Mouse (Mus musculus): ENCODE results near the gene Zfp27. TPM values are rescaled to one million over a fixed set of nuclear protein-coding genes. Genes with fewer than 3 reads are reported as not detected.
"Not testable (repeated sequence)": the region's sequence is repeated elsewhere in the genome, so short reads cannot be mapped to it uniquely, and the experiment has no call there.

Gene Zfp27
- polyA plus RNA-seq, 1 experiment from 2014 or later: 12.0 TPM

GRCm38 (mm10) chr7:29907206-29907605, 834 bp upstream of the Zfp27 start:
- Histone ChIP-seq H3K9me3 (ENCODE audit: control insufficient read depth, low read length) (no peaks in the 10 kb centered on the region), H3K36me3 (ENCODE audit: control insufficient read depth, insufficient read depth, low read length) (peaks cover 25% of the 10 kb centered on the region), H3K27me3 (replicated peaks; ENCODE audit: control insufficient read depth, insufficient read depth, low read length) (no peaks in the 10 kb centered on the region), H3K4me1 (ENCODE audit: control insufficient read depth, insufficient read depth, low read length) (peaks cover 16% of the 10 kb centered on the region), H3K9ac (ENCODE audit: low read depth, low read length) (no peak overlapping the region), H3K27ac (replicated peaks; ENCODE audit: low read depth, low read length) (peak overlapping the region; percentile 95; the same call in 1 of the 2 replicates), H3K4me2 (ENCODE audit: low read depth, low read length) (peak overlapping the region; percentile 63), H3K4me3 (ENCODE audit: low read depth, low read length) (no peak overlapping the region)
- 94% methylated on average over 5 of the region's 5 CpGs for WGBS
- ATAC-seq (ENCODE audit: low read depth): no peak
- DNase-seq (ENCODE audit: low spot score): no peak

GRCm38 (mm10) chr7:29906682-29907058, 298 bp upstream of the Zfp27 start:
- ATAC-seq (ENCODE audit: low read depth) (0 out of 2 replicates have a peak, but pooled peaks have one; percentile 2), DNase-seq (ENCODE audit: low spot score) (no peak)
- H3K4me2 ChIP-seq (ENCODE audit: low read depth, low read length): peak overlapping the region; percentile 63
- H3K9ac ChIP-seq (ENCODE audit: low read depth, low read length): peak overlapping the region; percentile 70; the same call in 1 of the 2 replicates
- WGBS: 25% methylated on average over 8 of the region's 8 CpGs
- H3K27ac ChIP-seq (replicated peaks; ENCODE audit: low read depth, low read length): peak overlapping the region; percentile 95
- H3K4me1 ChIP-seq (ENCODE audit: control insufficient read depth, insufficient read depth, low read length): peaks cover 16% of the 10 kb centered on the region
- peaks cover 21% of the 10 kb centered on the region for H3K36me3 ChIP-seq (ENCODE audit: control insufficient read depth, insufficient read depth, low read length)
- no peaks in the 10 kb centered on the region for H3K27me3 ChIP-seq (replicated peaks; ENCODE audit: control insufficient read depth, insufficient read depth, low read length)
- peak overlapping the region; percentile 61 for H3K4me3 ChIP-seq (ENCODE audit: low read depth, low read length)
- no peaks in the 10 kb centered on the region for H3K9me3 ChIP-seq (ENCODE audit: control insufficient read depth, low read length)

- Histone ChIP-seq H3K9me3 (ENCODE audit: control insufficient read depth, low read length) (peaks cover 2% of the 10 kb centered on the region; the same call in 1 of the 2 replicates), H3K4me1 (ENCODE audit: control insufficient read depth, insufficient read depth, low read length) (peaks cover under 1% of the 10 kb centered on the region)
Observed at GRCm38 (mm10) chr7:29904101-29904500, 2.3 kb downstream of the Zfp27 start.

GRCm38 (mm10) chr7:29898351-29898750, 8.0 kb downstream of the Zfp27 start:
- no peak overlapping the region for H3K4me2 ChIP-seq (ENCODE audit: low read depth, low read length)
- H3K4me3 ChIP-seq (ENCODE audit: low read depth, low read length): no peak overlapping the region
- H3K9ac ChIP-seq (ENCODE audit: low read depth, low read length): no peak overlapping the region
- peaks cover 43% of the 10 kb centered on the region for H3K9me3 ChIP-seq (ENCODE audit: control insufficient read depth, low read length)
- peaks cover 87% of the 10 kb centered on the region for H3K36me3 ChIP-seq (ENCODE audit: control insufficient read depth, insufficient read depth, low read length)
- H3K27me3 ChIP-seq (replicated peaks; ENCODE audit: control insufficient read depth, insufficient read depth, low read length): no peaks in the 10 kb centered on the region
- no peaks in the 10 kb centered on the region for H3K4me1 ChIP-seq (ENCODE audit: control insufficient read depth, insufficient read depth, low read length)
- DNase-seq (ENCODE audit: low spot score) (no peak), ATAC-seq (ENCODE audit: low read depth) (no peak)
- 96% methylated on average over 4 of the region's 4 CpGs for WGBS
- no peak overlapping the region for H3K27ac ChIP-seq (replicated peaks; ENCODE audit: low read depth, low read length)

More at GRCm38 (mm10) chr7:29904101-29904500, 2.3 kb downstream of the Zfp27 start:
- H3K27me3 ChIP-seq (replicated peaks; ENCODE audit: control insufficient read depth, insufficient read depth, low read length): no peaks in the 10 kb centered on the region
- no peak for DNase-seq (ENCODE audit: low spot score)
- H3K27ac ChIP-seq (replicated peaks; ENCODE audit: low read depth, low read length): no peak overlapping the region
- no peak overlapping the region for H3K4me3 ChIP-seq (ENCODE audit: low read depth, low read length)
- ATAC-seq (ENCODE audit: low read depth): no peak
- WGBS: 93% methylated on average over 4 of the region's 4 CpGs
- peaks cover 36% of the 10 kb centered on the region for H3K36me3 ChIP-seq (ENCODE audit: control insufficient read depth, insufficient read depth, low read length)
- no peak overlapping the region for H3K9ac ChIP-seq (ENCODE audit: low read depth, low read length)
- no peak overlapping the region for H3K4me2 ChIP-seq (ENCODE audit: low read depth, low read length)

- no peak for DNase-seq (ENCODE audit: low spot score)
- Histone ChIP-seq H3K4me1 (ENCODE audit: control insufficient read depth, insufficient read depth, low read length) (no peaks in the 10 kb centered on the region), H3K9ac (ENCODE audit: low read depth, low read length) (no peak overlapping the region), H3K27ac (replicated peaks; ENCODE audit: low read depth, low read length) (no peak overlapping the region), H3K4me3 (ENCODE audit: low read depth, low read length) (no peak overlapping the region), H3K4me2 (ENCODE audit: low read depth, low read length) (no peak overlapping the region), H3K36me3 (ENCODE audit: control insufficient read depth, insufficient read depth, low read length) (peaks cover 77% of the 10 kb centered on the region), H3K9me3 (ENCODE audit: control insufficient read depth, low read length) (peaks cover 63% of the 10 kb centered on the region), H3K27me3 (replicated peaks; ENCODE audit: control insufficient read depth, insufficient read depth, low read length) (no peaks in the 10 kb centered on the region)
- WGBS: 94% methylated on average over 4 of the region's 4 CpGs
- no peak for ATAC-seq (ENCODE audit: low read depth)
Observed at GRCm38 (mm10) chr7:29892756-29893155, 13.6 kb downstream of the Zfp27 start.

GRCm38 (mm10) chr7:29890501-29890900, 15.9 kb downstream of the Zfp27 start:
- no peak for ATAC-seq (ENCODE audit: low read depth)
- Histone ChIP-seq H3K4me3 (ENCODE audit: low read depth, low read length) (no peak overlapping the region), H3K9ac (ENCODE audit: low read depth, low read length) (no peak overlapping the region), H3K4me2 (ENCODE audit: low read depth, low read length) (no peak overlapping the region), H3K27ac (replicated peaks; ENCODE audit: low read depth, low read length) (no peak overlapping the region), H3K36me3 (ENCODE audit: control insufficient read depth, insufficient read depth, low read length) (peaks cover 54% of the 10 kb centered on the region), H3K9me3 (ENCODE audit: control insufficient read depth, low read length) (peaks cover 70% of the 10 kb centered on the region), H3K27me3 (replicated peaks; ENCODE audit: control insufficient read depth, insufficient read depth, low read length) (no peaks in the 10 kb centered on the region), H3K4me1 (ENCODE audit: control insufficient read depth, insufficient read depth, low read length) (no peaks in the 10 kb centered on the region)
- no peak for DNase-seq (ENCODE audit: low spot score)
- 94% methylated on average over 7 of the region's 7 CpGs for WGBS

- peaks cover 33% of the 10 kb centered on the region for H3K9me3 ChIP-seq (ENCODE audit: control insufficient read depth, low read length)
- H3K27me3 ChIP-seq (replicated peaks; ENCODE audit: control insufficient read depth, insufficient read depth, low read length): no peaks in the 10 kb centered on the region
- DNase-seq (ENCODE audit: low spot score): no peak
- H3K4me1 ChIP-seq (ENCODE audit: control insufficient read depth, insufficient read depth, low read length): no peaks in the 10 kb centered on the region
- no peak overlapping the region for H3K4me2 ChIP-seq (ENCODE audit: low read depth, low read length)
- no peak overlapping the region for H3K9ac ChIP-seq (ENCODE audit: low read depth, low read length)
- WGBS: 91% methylated on average over 7 of the region's 7 CpGs
- no peak overlapping the region for H3K27ac ChIP-seq (replicated peaks; ENCODE audit: low read depth, low read length)
- peaks cover 16% of the 10 kb centered on the region for H3K36me3 ChIP-seq (ENCODE audit: control insufficient read depth, insufficient read depth, low read length)
- no peak for ATAC-seq (ENCODE audit: low read depth)
- H3K4me3 ChIP-seq (ENCODE audit: low read depth, low read length): no peak overlapping the region
Observed at GRCm38 (mm10) chr7:29880916-29881315, 25.5 kb downstream of the Zfp27 start.

- no peaks in the 10 kb centered on the region for H3K27me3 ChIP-seq (replicated peaks; ENCODE audit: control insufficient read depth, insufficient read depth, low read length)
- 53% methylated on average over 7 of the region's 7 CpGs for WGBS
- no peaks in the 10 kb centered on the region for H3K4me1 ChIP-seq (ENCODE audit: control insufficient read depth, insufficient read depth, low read length)
- H3K9ac ChIP-seq (ENCODE audit: low read depth, low read length): no peak overlapping the region
- no peak overlapping the region for H3K4me3 ChIP-seq (ENCODE audit: low read depth, low read length)
- H3K9me3 ChIP-seq (ENCODE audit: control insufficient read depth, low read length): peaks cover 37% of the 10 kb centered on the region
- peak; percentile 88 for ATAC-seq (ENCODE audit: low read depth)
- H3K4me2 ChIP-seq (ENCODE audit: low read depth, low read length): no peak overlapping the region
- peak; percentile 79 for DNase-seq (ENCODE audit: low spot score)
- no peak overlapping the region for H3K27ac ChIP-seq (replicated peaks; ENCODE audit: low read depth, low read length)
- peaks cover 24% of the 10 kb centered on the region for H3K36me3 ChIP-seq (ENCODE audit: control insufficient read depth, insufficient read depth, low read length)
Observed at GRCm38 (mm10) chr7:29880056-29880455, 26.3 kb downstream of the Zfp27 start.

- H3K27ac ChIP-seq (replicated peaks; ENCODE audit: low read depth, low read length); ATAC-seq (ENCODE audit: low read depth); H3K4me1 ChIP-seq (ENCODE audit: control insufficient read depth, insufficient read depth, low read length); H3K27me3 ChIP-seq (replicated peaks; ENCODE audit: control insufficient read depth, insufficient read depth, low read length); H3K9ac ChIP-seq (ENCODE audit: low read depth, low read length); H3K4me2 ChIP-seq (ENCODE audit: low read depth, low read length); DNase-seq (ENCODE audit: low spot score); H3K4me3 ChIP-seq (ENCODE audit: low read depth, low read length): not testable (repeated sequence)
- WGBS: 91% methylated on average over 9 of the region's 9 CpGs
- peaks cover 44% of the 10 kb centered on the region for H3K9me3 ChIP-seq (ENCODE audit: control insufficient read depth, low read length)
- peaks cover 43% of the 10 kb centered on the region for H3K36me3 ChIP-seq (ENCODE audit: control insufficient read depth, insufficient read depth, low read length)
Observed at GRCm38 (mm10) chr7:29877561-29877960, 28.8 kb downstream of the Zfp27 start.
